8 mouse cellular contexts compared by ENCODE assay signal in genomic region chr17:45555452-45556106, GRCm38 (mm10). TPM values are rescaled to one million over a fixed set of nuclear protein-coding genes. Genes with fewer than 3 reads are reported as not detected.
A peak's percentile ranks its signal among the peaks of the same experiment; 100 is the strongest.
DNase-seq lines count a peak whose midpoint lies in the region; ATAC-seq and TF ChIP-seq lines count a peak whose summit lies in the region.

Nfkbie (plus strand) TSS chr17:45555703.

- DNase-seq in CD8-positive naive resting alpha-beta T cell, adult 2 months (ENCODE audit: low read depth in 2 of 2, low spot score in 2 of 2) = peak; percentile 97 to 99
- DNase-seq in c-Kit-positive CD71-positive TER-119-negative erythroid progenitor cells, embryonic 14.5 days (ENCODE audit: low read depth) = peak; percentile 89
- DNase-seq in forebrain, embryonic 11.5 days (ENCODE audit: low spot score) = peak; percentile 97
- peak; percentile 97 to 99 for DNase-seq in kidney, postnatal 36 days
- DNase-seq in liver, postnatal 0 days = peak; percentile 97

- peak within 1 kb of the TSS; percentile 98 for H3K4me2 ChIP-seq in forebrain, embryonic 11.5 days (ENCODE audit: low read depth, low read length, severe bottlenecking)
- H3K4me2 ChIP-seq in heart, embryonic 16.5 days (ENCODE audit: low read depth, low read length) = peak within 1 kb of the TSS; percentile 69
- peak within 1 kb of the TSS; percentile 93 for H3K4me2 ChIP-seq in liver, postnatal 0 days (ENCODE audit: low read depth, low read length)
- peak within 1 kb of the TSS; percentile 97 for H3K4me2 ChIP-seq in neural tube, embryonic 13.5 days

- H3K4me1 ChIP-seq in forebrain, embryonic 11.5 days (replicated peaks; ENCODE audit: control insufficient read depth, insufficient read depth, low read length) = peaks cover 4% of the 10 kb centered on the region
- H3K4me1 ChIP-seq in heart, embryonic 16.5 days (ENCODE audit: control insufficient read depth, insufficient read depth, low read length) = peaks cover 9% of the 10 kb centered on the region
- peaks cover 16% of the 10 kb centered on the region for H3K4me1 ChIP-seq in liver, postnatal 0 days (ENCODE audit: insufficient read depth)
- peaks cover 26% of the 10 kb centered on the region for H3K4me1 ChIP-seq in neural tube, embryonic 13.5 days (replicated peaks)
- peaks cover 13% of the 10 kb centered on the region for H3K4me1 ChIP-seq in testis, adult 2 months (ENCODE audit: control insufficient read depth, insufficient read depth, low read length)

- ATAC-seq in forebrain, embryonic 11.5 days (replicated peaks; ENCODE audit: low FRiP score) = peak; percentile 80
- peak; percentile 74 for ATAC-seq in heart, embryonic 16.5 days (replicated peaks; ENCODE audit: extremely low read depth, insufficient read depth, low FRiP score)
- ATAC-seq in liver, postnatal 0 days = peak; percentile 84
- ATAC-seq in neural tube, embryonic 13.5 days (ENCODE audit: low read depth) = peak; percentile 82

- no peak for TF ChIP-seq CTCF in liver, postnatal 0 days (IDR thresholded peaks at IDR 0.05; ENCODE audit: low read depth)
- TF ChIP-seq CTCF in testis, adult 2 months (IDR thresholded peaks at IDR 0.05; ENCODE audit: control insufficient read depth, insufficient read depth, insufficient replicate concordance, low read depth, low read length) = no peak

- no peak within 1 kb of the TSS for H3K27ac ChIP-seq in forebrain, embryonic 11.5 days (ENCODE audit: low read depth, low read length)
- no peak within 1 kb of the TSS for H3K27ac ChIP-seq in heart, embryonic 16.5 days (ENCODE audit: low read length)
- H3K27ac ChIP-seq in liver, postnatal 0 days (ENCODE audit: low read depth) = peak within 1 kb of the TSS; percentile 44; the same call in 1 of the 2 replicates
- H3K27ac ChIP-seq in neural tube, embryonic 13.5 days (replicated peaks) = no peak within 1 kb of the TSS
- H3K27ac ChIP-seq in testis, adult 2 months (ENCODE audit: control insufficient read depth, insufficient read depth, low read depth, low read length) = no peak within 1 kb of the TSS

- H3K27me3 ChIP-seq in forebrain, embryonic 11.5 days (ENCODE audit: control insufficient read depth, insufficient read depth, low read length) = peaks cover 4% of the 10 kb centered on the region; the same call in 1 of the 2 replicates
- H3K27me3 ChIP-seq in heart, embryonic 16.5 days (ENCODE audit: control insufficient read depth, insufficient read depth, low read length) = peaks cover 10% of the 10 kb centered on the region
- peaks cover 13% of the 10 kb centered on the region for H3K27me3 ChIP-seq in liver, postnatal 0 days (ENCODE audit: insufficient read depth, low read length)
- H3K27me3 ChIP-seq in neural tube, embryonic 13.5 days = peaks cover 21% of the 10 kb centered on the region
- H3K27me3 ChIP-seq in testis, adult 2 months (ENCODE audit: control insufficient read depth, insufficient read depth, low read length) = no peaks in the 10 kb centered on the region

- peak; percentile 30 for TF ChIP-seq POLR2A in testis, adult 2 months (IDR thresholded peaks at IDR 0.05; ENCODE audit: control insufficient read depth, low read depth, low read length)

- peak within 1 kb of the TSS; percentile 65 for H3K9ac ChIP-seq in forebrain, embryonic 11.5 days (ENCODE audit: low read length)
- H3K9ac ChIP-seq in heart, embryonic 16.5 days (ENCODE audit: low read length) = peak within 1 kb of the TSS; percentile 59
- H3K9ac ChIP-seq in liver, postnatal 0 days (replicated peaks) = peak within 1 kb of the TSS; percentile 65
- H3K9ac ChIP-seq in neural tube, embryonic 13.5 days = peak within 1 kb of the TSS; percentile 81

- TF ChIP-seq EP300 in liver, postnatal 0 days (IDR thresholded peaks at IDR 0.05; ENCODE audit: low read depth) = peak; percentile 23; the same call in 1 of the 2 replicates

- under 1% methylated on average over 45 of the region's 45 CpGs for WGBS in forebrain, embryonic 11.5 days
- under 1% methylated on average over 45 of the region's 45 CpGs for WGBS in heart, embryonic 16.5 days
- WGBS in liver, postnatal 0 days (ENCODE audit: insufficient replicate concordance) = 2% methylated on average over 44 of the region's 45 CpGs
- under 1% methylated on average over 45 of the region's 45 CpGs for WGBS in neural tube, embryonic 13.5 days

- H3K36me3 ChIP-seq in forebrain, embryonic 11.5 days (ENCODE audit: control insufficient read depth, insufficient read depth, low read length) = no peaks in the 10 kb centered on the region
- H3K36me3 ChIP-seq in heart, embryonic 16.5 days (ENCODE audit: control insufficient read depth, insufficient read depth) = no peaks in the 10 kb centered on the region
- H3K36me3 ChIP-seq in liver, postnatal 0 days (replicated peaks; ENCODE audit: insufficient read depth, low read length) = peaks cover 8% of the 10 kb centered on the region
- no peaks in the 10 kb centered on the region for H3K36me3 ChIP-seq in neural tube, embryonic 13.5 days
- no peaks in the 10 kb centered on the region for H3K36me3 ChIP-seq in testis, adult 2 months (ENCODE audit: control insufficient read depth, insufficient read depth, low read length)

- H3K4me3 ChIP-seq in forebrain, embryonic 11.5 days (ENCODE audit: low read depth, low read length) = peak within 1 kb of the TSS; percentile 63
- peak within 1 kb of the TSS; percentile 58 for H3K4me3 ChIP-seq in heart, embryonic 16.5 days (ENCODE audit: low read length)
- peak within 1 kb of the TSS; percentile 63 for H3K4me3 ChIP-seq in liver, postnatal 0 days (ENCODE audit: low read depth, low read length)
- H3K4me3 ChIP-seq in neural tube, embryonic 13.5 days = peak within 1 kb of the TSS; percentile 67
- peak within 1 kb of the TSS; percentile 84 for H3K4me3 ChIP-seq in testis, adult 2 months (ENCODE audit: control insufficient read depth, low read depth, low read length)

- no peaks in the 10 kb centered on the region for H3K9me3 ChIP-seq in forebrain, embryonic 11.5 days (ENCODE audit: control insufficient read depth, low read length)
- H3K9me3 ChIP-seq in heart, embryonic 16.5 days (replicated peaks; ENCODE audit: control insufficient read depth, low read length) = no peaks in the 10 kb centered on the region
- no peaks in the 10 kb centered on the region for H3K9me3 ChIP-seq in liver, postnatal 0 days (ENCODE audit: low read length)
- no peaks in the 10 kb centered on the region for H3K9me3 ChIP-seq in neural tube, embryonic 13.5 days

RNA-seq across cellular contexts. Expression of gene Nfkbie, which starts in this region (rescaled TPM):
- polyA plus RNA-seq in forebrain, embryonic 11.5 days (2014; fragmentation: Nextera tagmentation; extraction: Ambion mirVana) = 5.9 and 6.0 TPM in 2 replicates
- 5.3 and 10.9 TPM in 2 replicates for polyA plus RNA-seq in heart, embryonic 16.5 days (2015; fragmentation: Nextera tagmentation; extraction: Ambion mirVana)
- 2.8 and 3.0 TPM in 2 replicates for polyA plus RNA-seq in liver, postnatal 0 days (2015; fragmentation: Nextera tagmentation; extraction: Ambion mirVana)
- polyA plus RNA-seq in neural tube, embryonic 13.5 days (2015; fragmentation: Nextera tagmentation; extraction: Ambion mirVana) = 5.3 and 5.6 TPM in 2 replicates
- polyA plus RNA-seq in testis, adult 2 months (2012; rRNA removed) = 0.83 and 0.95 TPM in 2 replicates
